Mouse (Mus musculus): ENCODE data around the gene Cdh23.

GRCm38 (mm10) chr10:60422756-60423155 is 273.5 kb downstream of the Cdh23 start:
- TF ChIP-seq CTCF (IDR thresholded peaks at IDR 0.05) (no peak), EP300 (IDR thresholded peaks at IDR 0.05) (no peak)

All from lung, postnatal 0 days (tissue).